Mouse (Mus musculus): Measurements from ENCODE around the gene Gm45140.

Gene Gm45140

GRCm38 (mm10) chr6:87741978-87742377, 93.6 kb downstream of the Gm45140 start:
- DNase-seq (ENCODE audit: inconsistent ontology term) = no peak

GRCm38 (mm10) chr6:87740496-87740895, 95.1 kb downstream of the Gm45140 start:
- DNase-seq (ENCODE audit: inconsistent ontology term) = no peak

GRCm38 (mm10) chr6:87739898-87740297, 95.7 kb downstream of the Gm45140 start:
- DNase-seq (ENCODE audit: inconsistent ontology term) = no peak
